Mouse (Mus musculus) CH12.LX (cell line): Measurements from ENCODE around the gene St14. TPM values are rescaled to one million over a fixed set of nuclear protein-coding genes. Genes with fewer than 3 reads are reported as not detected.

Experiments used
- DNase-seq: peaks from one replicate; pipeline ENCODE4 v3.0.0-alpha.2; 2013; ENCODE audit errors: extremely low read depth
- H3K27ac ChIP-seq: 2 replicates; pipeline ENCODE4 v1.5.1; 2012; ENCODE audit warnings: low read depth, mild to moderate bottlenecking, control low read depth, moderate library complexity; ENCODE audit not compliant: insufficient read depth
- H3K27me3 ChIP-seq: replicated peaks from 2 replicates; pipeline ENCODE3; 2012; ENCODE audit warnings: inconsistent platforms
- H3K36me3 ChIP-seq, 2 experiments: replicated peaks in 1 of 2; 2 replicates each; pipeline versions ENCODE3 to v1.6.1; 2012; ENCODE audit warnings: inconsistent platforms in 1 of 2, low read length in 1 of 2, mild to moderate bottlenecking in 1 of 2, mixed read lengths in 1 of 2, moderate library complexity in 1 of 2; ENCODE audit not compliant: control insufficient read depth in 1 of 2, insufficient read depth in 1 of 2
- H3K4me1 ChIP-seq, 2 experiments: 2 replicates each; pipeline ENCODE4 v1.6.1; 2012; ENCODE audit warnings: inconsistent platforms in 1 of 2, moderate library complexity in 1 of 2; ENCODE audit not compliant: insufficient read depth in 2 of 2, control insufficient read depth in 1 of 2
- H3K4me2 ChIP-seq: 2 replicates; pipeline ENCODE4 v1.6.1; 2012; ENCODE audit warnings: low read depth, mild to moderate bottlenecking, control low read depth; ENCODE audit not compliant: poor library complexity, insufficient read depth, severe bottlenecking
- H3K4me3 ChIP-seq, 3 experiments: fragments of 150-350 bp in 1 of 3; sonication (generic) in 1 of 3; replicated peaks in 1 of 3; 2 replicates each; pipeline versions ENCODE3 to v1.5.1; 2011 to 2012; ENCODE audit warnings: low read depth in 2 of 3, low read length in 2 of 3, mild to moderate bottlenecking in 2 of 3, moderate library complexity in 2 of 3, control low read depth in 1 of 3, improper control_type of control experiment in 1 of 3, inconsistent platforms in 1 of 3, mixed read lengths in 1 of 3; ENCODE audit not compliant: poor library complexity in 1 of 3
- H3K79me2 ChIP-seq: replicated peaks from 2 replicates; pipeline ENCODE4 v1.6.1; 2012; ENCODE audit warnings: mild to moderate bottlenecking, moderate library complexity; ENCODE audit not compliant: control insufficient read depth, poor library complexity, insufficient read depth, severe bottlenecking; ENCODE audit errors: extremely low read depth
- H3K9ac ChIP-seq: 2 replicates; pipeline ENCODE4 v1.6.1; 2012; ENCODE audit warnings: low read depth, mild to moderate bottlenecking, control low read depth, moderate library complexity; ENCODE audit not compliant: insufficient read depth
- H3K9me3 ChIP-seq: replicated peaks from 2 replicates; pipeline ENCODE3; 2012; ENCODE audit warnings: low read length, inconsistent platforms, mixed read lengths
- CHD1 ChIP-seq: IDR thresholded peaks from 2 replicates; pipeline ENCODE4 v1.6.1; 2012; ENCODE audit warnings: low read depth, low read length, improper control_type of control experiment, inconsistent platforms
- CHD2 ChIP-seq: IDR thresholded peaks from 2 replicates; pipeline ENCODE4 v1.6.1; 2011; ENCODE audit warnings: low read length, improper control_type of control experiment
- ELF1 ChIP-seq: IDR thresholded peaks from 2 replicates; pipeline ENCODE4 v1.6.1; 2014; ENCODE audit warnings: low read depth, mild to moderate bottlenecking, inconsistent platforms, low read length, improper control_type of control experiment
- EP300 ChIP-seq: IDR thresholded peaks from 2 replicates; pipeline ENCODE4 v1.6.1; 2011; ENCODE audit warnings: low read length, improper control_type of control experiment
- GABPA ChIP-seq: IDR thresholded peaks from 2 replicates; pipeline ENCODE4 v1.6.1; 2012; ENCODE audit warnings: low read depth, low read length, improper control_type of control experiment, inconsistent platforms; ENCODE audit not compliant: insufficient replicate concordance
- HCFC1 ChIP-seq: IDR thresholded peaks from 2 replicates; pipeline ENCODE4 v1.6.1; 2012; ENCODE audit warnings: low read depth, mild to moderate bottlenecking, inconsistent platforms, low read length, improper control_type of control experiment
- KAT2A ChIP-seq: IDR thresholded peaks from 2 replicates; pipeline ENCODE4 v1.6.1; 2012; ENCODE audit warnings: low read length, improper control_type of control experiment, inconsistent platforms; ENCODE audit not compliant: insufficient replicate concordance
- MAX ChIP-seq: IDR thresholded peaks from 2 replicates; pipeline ENCODE4 v1.6.1; 2011; ENCODE audit warnings: low read length, improper control_type of control experiment
- MAZ ChIP-seq: IDR thresholded peaks from 2 replicates; pipeline ENCODE4 v1.6.1; 2012; ENCODE audit warnings: low read depth, mild to moderate bottlenecking, inconsistent platforms, low read length, improper control_type of control experiment, moderate library complexity
- MEF2A ChIP-seq: IDR thresholded peaks from 2 replicates; pipeline ENCODE4 v1.6.1; 2014; ENCODE audit warnings: low read depth, mild to moderate bottlenecking, inconsistent platforms, low read length, improper control_type of control experiment, borderline replicate concordance
- NELFE ChIP-seq: IDR thresholded peaks from 2 replicates; pipeline ENCODE4 v1.6.1; 2011; ENCODE audit warnings: low read depth, low read length, improper control_type of control experiment
- PAX5 ChIP-seq: IDR thresholded peaks from 2 replicates; pipeline ENCODE4 v1.6.1; 2012; ENCODE audit warnings: low read length, inconsistent platforms, mixed read lengths
- POLR2A ChIP-seq: IDR thresholded peaks from 2 replicates; pipeline ENCODE4 v1.6.1; 2011; ENCODE audit warnings: low read depth, mild to moderate bottlenecking, improper control_type of control experiment, low read length
- SMC3 ChIP-seq: IDR thresholded peaks from 2 replicates; pipeline ENCODE4 v1.6.1; 2011; ENCODE audit warnings: low read depth, low read length, improper control_type of control experiment
- UBTF ChIP-seq: IDR thresholded peaks from 2 replicates; pipeline ENCODE4 v1.6.1; 2012; ENCODE audit warnings: low read depth, mild to moderate bottlenecking, inconsistent platforms, low read length, improper control_type of control experiment, moderate library complexity
- USF1 ChIP-seq: IDR thresholded peaks from 2 replicates; pipeline ENCODE4 v1.6.1; 2014; ENCODE audit warnings: low read depth, mild to moderate bottlenecking, inconsistent platforms, low read length, improper control_type of control experiment
- ZC3H11A ChIP-seq: IDR thresholded peaks from 2 replicates; pipeline ENCODE4 v1.6.1; 2012; ENCODE audit warnings: low read depth, mild to moderate bottlenecking, inconsistent platforms, low read length, improper control_type of control experiment
- ZKSCAN1 ChIP-seq: IDR thresholded peaks from 2 replicates; pipeline ENCODE4 v1.6.1; 2012; ENCODE audit warnings: low read depth, inconsistent platforms, low read length, improper control_type of control experiment, borderline replicate concordance
- ZNF384 ChIP-seq: IDR thresholded peaks from 2 replicates; pipeline ENCODE4 v1.6.1; 2012; ENCODE audit warnings: low read depth, low read length, improper control_type of control experiment, inconsistent platforms
- dilution Hi-C: fragments of 300-500 bp; cut with MboI; formaldehyde crosslinking; loops from 2 replicates; pipeline ENCODE4 v1.14.3; 2020; ENCODE audit warnings: low sequenced_read_pairs; ENCODE audit not compliant: extremely low pct_unique_long_range_greater_than_20kb, extremely low pct_ligation_motif_present
- in situ Hi-C: fragments of 300-500 bp; cut with MboI; formaldehyde crosslinking; loops from 3 replicates; pipeline ENCODE4 v1.14.3; 2019; ENCODE audit warnings: low sequenced_read_pairs, low pct_ligation_motif_present, low pct_unique_long_range_greater_than_20kb, mixed read lengths
- polyA plus RNA-seq: library from polyadenylated mRNA; unstranded; fragments of >175 nt; gene quantifications from 2 replicates; pipeline ENCODE4 v1.2.1, GENCODE M21; 2012; ENCODE audit warnings: low read depth; ENCODE audit not compliant: insufficient read length
- total RNA-seq, 2 experiments: library from RNA; depleted of rRNA; stranded (reverse); fragments of 300-350 nt in 1 of 2; fragments of >200 nt in 1 of 2; gene quantifications; 2 replicates each; pipeline ENCODE4 v1.2.3; 2012 to 2014

Gene St14
- total and polyA plus RNA-seq, 3 experiments, result 4.3 to 10.9 (median 8.6) TPM

DNA sequence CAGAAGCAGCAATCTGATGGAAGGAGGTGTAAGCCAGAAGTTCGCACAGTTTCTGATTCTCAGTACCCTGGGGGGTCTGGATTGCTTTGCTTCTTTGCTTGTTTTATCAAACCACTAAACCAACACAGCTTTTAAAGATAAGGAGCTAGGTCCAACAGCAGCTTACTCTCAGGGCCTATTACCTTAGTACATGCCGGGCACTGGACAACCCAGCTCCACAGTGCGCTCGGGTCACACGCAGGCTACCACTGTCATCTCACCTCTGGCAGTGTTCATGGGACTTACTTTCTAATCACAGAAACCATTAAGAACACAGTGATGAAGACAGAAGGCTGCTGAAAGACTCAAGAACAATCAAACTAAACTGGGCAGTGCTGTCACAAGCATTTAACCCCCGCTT lies 43.7 kb upstream of the St14 start:
- Histone ChIP-seq H3K4me1 (peaks cover 0 to 9% of the 10 kb centered on the region in 2 experiments; a peak in 2 of 4 replicates), H3K9me3 (no peaks in the 10 kb centered on the region), H3K79me2 (no peaks in the 10 kb centered on the region), H3K36me3 (peaks cover 0 to 34% of the 10 kb centered on the region in 2 experiments), H3K4me3 (no peak overlapping the region), H3K4me2 (no peak overlapping the region), H3K9ac (no peak overlapping the region), H3K27ac (no peak overlapping the region), H3K27me3 (no peaks in the 10 kb centered on the region)
- in situ Hi-C loops (loop anchor here (10.0 kb wide), 1 partner anchor 169 kb away; no protein-coding TSS in a partner anchor), dilution Hi-C loops (no loop called here)
- no peak for DNase-seq
- no peak for TF ChIP-seq CHD1
- no peak for TF ChIP-seq EP300
- no peak for TF ChIP-seq MAX
- TF ChIP-seq PAX5, result no peak
- TF ChIP-seq CHD2, result no peak
- no peak for TF ChIP-seq USF1
- TF ChIP-seq ZKSCAN1, result no peak
- TF ChIP-seq GABPA, result no peak
- TF ChIP-seq KAT2A, result no peak
- no peak for TF ChIP-seq POLR2A
- no peak for TF ChIP-seq MAZ
- TF ChIP-seq NELFE, result no peak
- TF ChIP-seq ELF1, result no peak
- TF ChIP-seq UBTF, result no peak
- TF ChIP-seq ZNF384, result no peak
- TF ChIP-seq HCFC1, result no peak
- no peak for TF ChIP-seq MEF2A
- no peak for TF ChIP-seq ZC3H11A

DNA sequence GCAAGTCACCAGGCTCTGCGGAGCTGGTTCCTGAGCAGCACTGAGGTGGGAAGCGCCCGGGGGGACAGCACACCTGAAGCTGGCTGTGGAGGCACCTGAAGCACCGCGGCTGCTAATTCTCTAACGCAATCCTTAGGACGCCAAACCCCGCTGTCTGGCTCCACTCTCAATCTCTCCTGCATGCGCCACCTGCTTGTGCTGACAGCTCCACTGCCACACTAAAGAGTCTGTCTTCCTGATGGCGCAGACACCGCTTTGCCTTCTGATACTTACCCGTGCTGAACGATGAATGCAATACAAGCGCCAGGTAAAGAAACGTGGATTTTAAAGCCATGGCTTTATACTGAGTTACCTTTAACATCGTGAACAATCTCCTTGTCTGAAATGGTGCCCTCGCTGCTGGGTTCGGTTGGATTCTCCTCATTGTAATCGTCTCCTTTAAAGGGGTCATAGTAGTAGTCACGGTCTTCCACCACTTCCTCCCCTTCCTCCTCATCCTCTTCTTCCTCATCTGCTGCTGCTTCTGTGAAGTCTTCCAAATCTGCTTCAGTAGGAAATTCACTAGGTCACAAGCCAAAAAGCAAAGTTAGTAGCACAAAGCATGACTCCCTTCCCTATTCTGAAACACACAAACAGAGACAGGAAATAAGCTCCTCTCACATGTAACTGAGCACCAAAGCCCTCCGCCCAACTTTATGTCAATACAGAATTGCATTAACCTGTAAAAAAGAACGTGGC lies 36.9 kb upstream of the St14 start:
- dilution Hi-C loops, result no loop called here
- Histone ChIP-seq H3K36me3 (peaks cover 7 to 43% of the 10 kb centered on the region in 2 experiments), H3K27ac (no peak overlapping the region)

More for the DNA sequence above, 36.9 kb upstream of the St14 start:
- Histone ChIP-seq H3K4me1 (no peaks in the 10 kb centered on the region), H3K4me2 (no peak overlapping the region), H3K4me3 (no peak overlapping the region), H3K27me3 (no peaks in the 10 kb centered on the region), H3K9ac (no peak overlapping the region), H3K9me3 (no peaks in the 10 kb centered on the region), H3K79me2 (no peaks in the 10 kb centered on the region)
- no peak for DNase-seq
- in situ Hi-C loops, result no loop called here
- TF ChIP-seq SMC3, result no peak
